Mouse (Mus musculus) intestine, postnatal 0 days (tissue): Measurements from ENCODE around the gene AL607142.1. TPM values are rescaled to one million over a fixed set of nuclear protein-coding genes. Genes with fewer than 3 reads are reported as not detected.

Source experiments
- ATAC-seq: fragments of 200-750 bp; cut with Nextera tagmentation; 2 replicates; pipeline ENCODE4 v1.8.0; 2017; ENCODE audit warnings: mild to moderate bottlenecking, moderate TSS enrichment, moderate library complexity
- H3K27ac ChIP-seq: fragments of 300-500 bp; sonication (generic); 2 replicates; pipeline ENCODE4 v1.5.1; 2014; ENCODE audit warnings: mild to moderate bottlenecking, low read depth, low read length, moderate library complexity
- H3K27me3 ChIP-seq: fragments of 300-500 bp; sonication (generic); replicated peaks from 2 replicates; pipeline ENCODE4 v1.6.1; 2014; ENCODE audit warnings: low read length, mixed read lengths; ENCODE audit not compliant: control insufficient read depth, insufficient read depth
- H3K36me3 ChIP-seq: fragments of 300-500 bp; sonication (generic); 2 replicates; pipeline ENCODE4 v1.6.1; 2014; ENCODE audit warnings: mild to moderate bottlenecking, moderate library complexity; ENCODE audit not compliant: control insufficient read depth, insufficient read depth
- H3K4me1 ChIP-seq: fragments of 300-500 bp; sonication (generic); replicated peaks from 2 replicates; pipeline ENCODE4 v1.6.1; 2014; ENCODE audit warnings: antibody characterized with exemption, low read length, mixed read lengths; ENCODE audit not compliant: control insufficient read depth, insufficient read depth
- H3K4me2 ChIP-seq: fragments of 300-500 bp; sonication (generic); replicated peaks from 2 replicates; pipeline ENCODE4 v1.6.1; 2014; ENCODE audit warnings: low read depth, mild to moderate bottlenecking, moderate library complexity
- H3K4me3 ChIP-seq: fragments of 300-500 bp; sonication (generic); 2 replicates; pipeline ENCODE4 v1.5.1; 2014; ENCODE audit warnings: low read depth, low read length
- H3K9ac ChIP-seq: fragments of 300-500 bp; sonication (generic); 2 replicates; pipeline ENCODE4 v1.6.1; 2014; ENCODE audit warnings: mild to moderate bottlenecking, low read depth, low read length
- H3K9me3 ChIP-seq: fragments of 300-500 bp; sonication (generic); 2 replicates; pipeline ENCODE4 v1.6.1; 2016; ENCODE audit warnings: mixed run types; ENCODE audit not compliant: control insufficient read depth
- CTCF ChIP-seq: sonication (generic); IDR thresholded peaks from 2 replicates; pipeline ENCODE4 v1.5.1; 2016; ENCODE audit warnings: low read depth, mild to moderate bottlenecking, control low read depth, antibody characterized with exemption, moderate library complexity
- WGBS: fragments of 180-500 bp; shearing (Covaris S2); extraction: QIAGEN DNeasy Blood & Tissue Kit; methylation state at CpG from one replicate; pipeline ENCODE4 v1.1.7; 2014; 5-methylcytosine and 5-hydroxymethylcytosine counted together
- polyA plus RNA-seq: library from polyadenylated mRNA; unstranded; fragments of >200 nt; fragmentation: Nextera tagmentation; extraction: Ambion mirVana; gene quantifications from 2 replicates; pipeline ENCODE4 v1.2.1, GENCODE M21; 2015

Gene AL607142.1
- polyA plus RNA-seq, 1 experiment from 2014 or later = not detected

- H3K27ac ChIP-seq = no peak overlapping the region
- ATAC-seq = no peak
- no peaks in the 10 kb centered on the region for H3K27me3 ChIP-seq
- 53% methylated on average over 5 of the region's 5 CpGs for WGBS
- no peak overlapping the region for H3K4me2 ChIP-seq
- peak; percentile 86 for TF ChIP-seq CTCF
- H3K4me3 ChIP-seq = no peak overlapping the region
- no peak overlapping the region for H3K9ac ChIP-seq
- H3K9me3 ChIP-seq = no peaks in the 10 kb centered on the region
- H3K4me1 ChIP-seq = no peaks in the 10 kb centered on the region
- H3K36me3 ChIP-seq = no peaks in the 10 kb centered on the region
Measured at GRCm38 (mm10) chr4:120104599-120104998, 39.8 kb downstream of the AL607142.1 start.

GRCm38 (mm10) chr4:120106362-120106761 is 41.6 kb downstream of the AL607142.1 start:
- H3K4me2 ChIP-seq = no peak overlapping the region
- WGBS = 90% methylated on average over 3 of the region's 3 CpGs

GRCm38 (mm10) chr4:120107787-120108186 is 43.0 kb downstream of the AL607142.1 start:
- H3K27ac ChIP-seq = no peak overlapping the region
- no peak overlapping the region for H3K9ac ChIP-seq
- H3K9me3 ChIP-seq = no peaks in the 10 kb centered on the region
- no peak for TF ChIP-seq CTCF
- H3K27me3 ChIP-seq = no peaks in the 10 kb centered on the region
- no peak overlapping the region for H3K4me2 ChIP-seq
- no peaks in the 10 kb centered on the region for H3K4me1 ChIP-seq
- 67% methylated on average over 8 of the region's 8 CpGs for WGBS
- no peak for ATAC-seq
- H3K36me3 ChIP-seq = no peaks in the 10 kb centered on the region
- no peak overlapping the region for H3K4me3 ChIP-seq

More at GRCm38 (mm10) chr4:120106362-120106761, 41.6 kb downstream of the AL607142.1 start:
- Histone ChIP-seq H3K9me3 (no peaks in the 10 kb centered on the region), H3K27ac (no peak overlapping the region), H3K27me3 (no peaks in the 10 kb centered on the region), H3K4me1 (no peaks in the 10 kb centered on the region), H3K9ac (no peak overlapping the region), H3K4me3 (no peak overlapping the region), H3K36me3 (no peaks in the 10 kb centered on the region)
- TF ChIP-seq CTCF = no peak
- no peak for ATAC-seq

- H3K4me1 ChIP-seq = no peaks in the 10 kb centered on the region
Measured at GRCm38 (mm10) chr4:120115516-120115915, 50.7 kb downstream of the AL607142.1 start.

GRCm38 (mm10) chr4:120116312-120116711 is 51.5 kb downstream of the AL607142.1 start:
- no peaks in the 10 kb centered on the region for H3K9me3 ChIP-seq
- no peak overlapping the region for H3K9ac ChIP-seq
- TF ChIP-seq CTCF = no peak
- ATAC-seq = no peak
- no peaks in the 10 kb centered on the region for H3K36me3 ChIP-seq
- WGBS = 50% methylated on average over 1 of the region's 1 CpGs
- H3K27ac ChIP-seq = no peak overlapping the region
- H3K4me1 ChIP-seq = no peaks in the 10 kb centered on the region
- no peak overlapping the region for H3K4me2 ChIP-seq
- no peaks in the 10 kb centered on the region for H3K27me3 ChIP-seq
- H3K4me3 ChIP-seq = no peak overlapping the region

More at GRCm38 (mm10) chr4:120115516-120115915, 50.7 kb downstream of the AL607142.1 start:
- Histone ChIP-seq H3K4me2 (no peak overlapping the region), H3K27ac (no peak overlapping the region), H3K9me3 (no peaks in the 10 kb centered on the region), H3K4me3 (no peak overlapping the region), H3K27me3 (no peaks in the 10 kb centered on the region), H3K9ac (no peak overlapping the region), H3K36me3 (no peaks in the 10 kb centered on the region)
- no peak for ATAC-seq
- no peak for TF ChIP-seq CTCF
- 82% methylated on average over 3 of the region's 3 CpGs for WGBS

- Histone ChIP-seq H3K9me3 (no peaks in the 10 kb centered on the region), H3K4me2 (no peak overlapping the region), H3K4me1 (no peaks in the 10 kb centered on the region), H3K27ac (no peak overlapping the region), H3K27me3 (no peaks in the 10 kb centered on the region), H3K4me3 (no peak overlapping the region), H3K36me3 (no peaks in the 10 kb centered on the region), H3K9ac (no peak overlapping the region)
- peak; percentile 36; the same call in 1 of the 2 replicates for ATAC-seq
- peak; percentile 94 for TF ChIP-seq CTCF
- 31% methylated on average over 8 of the region's 8 CpGs for WGBS
Measured at GRCm38 (mm10) chr4:120120276-120120675, 55.5 kb downstream of the AL607142.1 start.

- H3K27ac ChIP-seq = no peak overlapping the region
- WGBS = 75% methylated on average over 6 of the region's 6 CpGs
Measured at GRCm38 (mm10) chr4:120124656-120125055, 59.9 kb downstream of the AL607142.1 start.

More at GRCm38 (mm10) chr4:120124656-120125055, 59.9 kb downstream of the AL607142.1 start:
- Histone ChIP-seq H3K36me3 (no peaks in the 10 kb centered on the region), H3K4me3 (no peak overlapping the region), H3K4me2 (no peak overlapping the region), H3K27me3 (no peaks in the 10 kb centered on the region), H3K4me1 (no peaks in the 10 kb centered on the region), H3K9ac (no peak overlapping the region), H3K9me3 (no peaks in the 10 kb centered on the region)
- ATAC-seq = no peak
- TF ChIP-seq CTCF = no peak
